Comparison of ENCODE assay signal across 11 mouse cellular contexts in the genomic region with DNA sequence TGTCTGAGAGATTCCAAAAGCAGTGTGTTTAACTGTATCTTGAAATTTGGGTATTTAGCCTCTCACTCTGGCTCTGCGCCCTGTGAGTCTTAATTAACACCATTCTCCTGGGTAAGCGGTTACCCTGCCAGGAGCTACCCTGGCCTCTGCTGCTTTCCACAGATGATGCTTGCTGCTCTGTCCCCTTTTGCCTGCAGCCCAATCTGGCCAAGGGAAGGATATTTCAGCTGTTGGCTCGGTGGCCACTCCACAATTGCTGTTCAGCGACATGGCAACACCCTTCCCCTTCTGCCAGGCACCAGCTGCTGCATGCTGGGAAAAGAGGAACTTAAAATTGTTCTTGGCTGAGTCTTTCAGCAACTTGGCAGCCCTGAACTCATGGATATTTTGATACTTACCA.
DNase-seq lines count a peak whose midpoint lies in the region; ATAC-seq lines count a peak whose summit lies in the region.
"Had no signal": no experiment of that assay in that cellular context is flagged by ENCODE, and none has a peak within 500 bp of the region (broad histone marks: within the 10 kb centered on the region; RNA-seq: fewer than 3 reads in every experiment).

No protein-coding gene starts in this region.

- H3K4me1 ChIP-seq in embryonic facial prominence, embryonic 14.5 days (ENCODE audit: control insufficient read depth, insufficient read depth, low read length): no peaks in the 10 kb centered on the region
- H3K4me1 ChIP-seq in embryonic facial prominence, embryonic 10.5 days: no peaks in the 10 kb centered on the region
- H3K4me1 ChIP-seq in limb, embryonic 10.5 days: no peaks in the 10 kb centered on the region
- H3K4me1 ChIP-seq: kidney, embryonic 15.5 days had no signal

- no peak overlapping the region for H3K4me3 ChIP-seq in embryonic facial prominence, embryonic 14.5 days (ENCODE audit: low read depth, low read length)
- no peak overlapping the region for H3K4me3 ChIP-seq in embryonic facial prominence, embryonic 10.5 days
- no peak overlapping the region for H3K4me3 ChIP-seq in limb, embryonic 10.5 days
- H3K4me3 ChIP-seq: erythroblast, embryonic 14.5 days; kidney, embryonic 15.5 days had no signal

- ATAC-seq in embryonic facial prominence, embryonic 14.5 days (ENCODE audit: low read depth): no peak

- DNase-seq in embryonic facial prominence, embryonic 14.5 days (ENCODE audit: low spot score): peak; percentile 15
- DNase-seq in embryonic facial prominence, embryonic 10.5 days (ENCODE audit: low spot score): no peak
- DNase-seq in cerebellum, adult 9-11 months: peak; percentile 7
- peak; percentile 6 to 31 for DNase-seq in heart, adult 9 months (ENCODE audit: low spot score in 2 of 2)
- DNase-seq in left cerebral cortex, postnatal 36 days (ENCODE audit: low spot score in 2 of 2): peak; percentile 49 to 69
- no peak for DNase-seq in kidney, postnatal 36 days
- no peak for DNase-seq in limb, embryonic 10.5 days (ENCODE audit: low spot score)
- DNase-seq in testis, postnatal 14 days (ENCODE audit: low spot score): no peak
- DNase-seq: adrenal gland, adult 8-10 months had no signal

- intact Hi-C loops in left cerebral cortex, postnatal 36 days (cut with DNase I): no loop called here

- H3K27ac ChIP-seq in embryonic facial prominence, embryonic 14.5 days (replicated peaks; ENCODE audit: low read depth, low read length): no peak overlapping the region
- H3K27ac ChIP-seq in embryonic facial prominence, embryonic 10.5 days (replicated peaks): no peak overlapping the region
- H3K27ac ChIP-seq in limb, embryonic 10.5 days: no peak overlapping the region
- H3K27ac ChIP-seq: kidney, embryonic 15.5 days had no signal

- WGBS in embryonic facial prominence, embryonic 14.5 days: 73% methylated on average over 4 of the region's 4 CpGs
- WGBS in embryonic facial prominence, embryonic 10.5 days: 87% methylated on average over 4 of the region's 4 CpGs
- WGBS in limb, embryonic 10.5 days: 85% methylated on average over 4 of the region's 4 CpGs

- H3K4me2 ChIP-seq in embryonic facial prominence, embryonic 14.5 days (ENCODE audit: low read depth, low read length): no peak overlapping the region
- H3K4me2 ChIP-seq: kidney, embryonic 15.5 days had no signal

- H3K27me3 ChIP-seq in embryonic facial prominence, embryonic 14.5 days (replicated peaks; ENCODE audit: control insufficient read depth, insufficient read depth, low read length): no peaks in the 10 kb centered on the region
- no peaks in the 10 kb centered on the region for H3K27me3 ChIP-seq in embryonic facial prominence, embryonic 10.5 days (replicated peaks; ENCODE audit: low read depth, poor library complexity, severe bottlenecking)
- no peaks in the 10 kb centered on the region for H3K27me3 ChIP-seq in limb, embryonic 10.5 days (ENCODE audit: low read depth, poor library complexity, severe bottlenecking)
- H3K27me3 ChIP-seq: kidney, embryonic 15.5 days had no signal

- no peaks in the 10 kb centered on the region for H3K9me3 ChIP-seq in embryonic facial prominence, embryonic 14.5 days (ENCODE audit: control insufficient read depth, low read length)
- H3K9me3 ChIP-seq in embryonic facial prominence, embryonic 10.5 days: no peaks in the 10 kb centered on the region
- H3K9me3 ChIP-seq in limb, embryonic 10.5 days (replicated peaks): no peaks in the 10 kb centered on the region
- H3K9me3 ChIP-seq: kidney, embryonic 15.5 days had no signal

- no peak overlapping the region for H3K9ac ChIP-seq in embryonic facial prominence, embryonic 14.5 days (ENCODE audit: low read depth, low read length)
- H3K9ac ChIP-seq: kidney, embryonic 15.5 days had no signal

- no peaks in the 10 kb centered on the region for H3K36me3 ChIP-seq in embryonic facial prominence, embryonic 14.5 days (ENCODE audit: control insufficient read depth, insufficient read depth, low read length)
- H3K36me3 ChIP-seq in embryonic facial prominence, embryonic 10.5 days (replicated peaks): no peaks in the 10 kb centered on the region
- no peaks in the 10 kb centered on the region for H3K36me3 ChIP-seq in limb, embryonic 10.5 days
- H3K36me3 ChIP-seq: kidney, embryonic 15.5 days had no signal

Comparison
In these comparisons a context has a peak if more than half of its experiments do, and no peak if none do; other contexts are left out.
1. DNase-seq: peak in embryonic facial prominence, embryonic 14.5 days (single experiment), cerebellum, adult 9-11 months (single experiment), heart, adult 9 months (2 of 2) and left cerebral cortex, postnatal 36 days (2 of 2); none in embryonic facial prominence, embryonic 10.5 days (single experiment), kidney, postnatal 36 days (0 of 2), limb, embryonic 10.5 days (single experiment) and testis, postnatal 14 days (single experiment).